Mouse (Mus musculus) testis, adult 2 months (tissue): ENCODE measurements around the gene Tagln2.

ENCODE experiments used
- CTCF ChIP-seq: fragments of 200-500 bp; IDR thresholded peaks from 2 replicates; pipeline ENCODE4 v1.5.1; 2012; ENCODE audit warnings: low read depth, mild to moderate bottlenecking, inconsistent platforms, low read length, moderate library complexity; ENCODE audit not compliant: control insufficient read depth, insufficient read depth, insufficient replicate concordance
- POLR2A ChIP-seq: fragments of 200-500 bp; IDR thresholded peaks from 2 replicates; pipeline ENCODE4 v1.6.1; 2012; ENCODE audit warnings: low read depth, mild to moderate bottlenecking, inconsistent platforms, low read length, moderate library complexity; ENCODE audit not compliant: control insufficient read depth

GRCm38 (mm10) chr1:172526380-172527081 lies 26.7 kb downstream of the Tagln2 start:
- TF ChIP-seq POLR2A, result no peak
- TF ChIP-seq CTCF, result no peak
